Mouse (Mus musculus): ENCODE measurements around the gene Gcnt4.

DNA sequence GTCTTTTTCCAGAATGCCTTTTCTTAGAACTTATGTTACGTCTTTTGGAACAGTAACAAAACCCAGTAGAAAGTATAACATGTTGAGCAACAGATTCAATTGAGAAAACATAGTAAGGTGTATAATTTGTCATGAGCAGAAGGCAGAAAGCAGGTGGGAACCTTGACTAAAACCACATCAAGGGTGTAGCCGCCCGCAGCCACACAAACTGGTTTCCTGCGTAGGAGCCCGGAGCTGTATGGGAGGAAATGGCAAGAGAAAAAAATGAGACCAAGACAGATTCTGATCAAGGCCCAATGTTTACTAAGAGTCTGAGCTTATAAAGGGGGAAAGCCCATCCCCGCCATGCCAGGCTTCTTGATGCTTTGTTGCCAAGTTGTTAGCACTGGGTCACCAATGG lies 32.0 kb downstream of the Gcnt4 start:
- TF ChIP-seq CTCF (IDR thresholded peaks at IDR 0.05; ENCODE audit: low read depth) (no peak), EP300 (optimal IDR thresholded peaks at IDR 0.05) (no peak)
